Mouse (Mus musculus): ENCODE results near the gene Lgals4. TPM values are rescaled to one million over a fixed set of nuclear protein-coding genes. Genes with fewer than 3 reads are reported as not detected.

Lgals4 gene
- total RNA-seq, 1 experiment from 2014 or later, result 25.1 TPM

DNA sequence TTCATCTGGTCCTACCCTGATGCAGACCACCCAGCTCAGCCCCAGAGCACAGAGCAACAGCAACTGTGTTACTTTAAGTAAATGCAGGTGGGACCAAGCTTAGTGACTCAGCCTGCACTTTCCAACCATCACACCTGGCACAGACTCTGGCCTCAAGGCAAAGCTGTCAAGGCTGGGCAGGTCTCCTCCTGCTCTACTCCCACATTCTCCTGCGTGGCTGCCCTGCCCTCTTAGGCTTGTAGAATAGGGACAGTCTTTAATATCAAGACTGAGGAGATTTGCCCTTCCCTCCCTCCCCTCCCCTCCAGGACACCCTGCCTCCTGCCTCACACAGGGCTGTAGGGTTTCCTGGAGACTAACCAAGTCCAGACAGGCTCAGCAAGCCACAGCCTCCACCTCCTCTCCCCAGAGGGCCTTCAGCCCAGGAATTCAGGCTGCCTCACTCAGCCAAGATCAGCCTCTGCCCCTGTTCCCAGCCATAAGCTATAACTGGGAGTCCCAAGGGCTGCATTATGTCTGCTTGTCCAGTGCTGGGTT, 16.1 kb downstream of the Lgals4 start:
- no peak for ATAC-seq (ENCODE audit: extremely low read depth, insufficient number of reproducible peaks, low FRiP score, poor library complexity, severe bottlenecking)

DNA sequence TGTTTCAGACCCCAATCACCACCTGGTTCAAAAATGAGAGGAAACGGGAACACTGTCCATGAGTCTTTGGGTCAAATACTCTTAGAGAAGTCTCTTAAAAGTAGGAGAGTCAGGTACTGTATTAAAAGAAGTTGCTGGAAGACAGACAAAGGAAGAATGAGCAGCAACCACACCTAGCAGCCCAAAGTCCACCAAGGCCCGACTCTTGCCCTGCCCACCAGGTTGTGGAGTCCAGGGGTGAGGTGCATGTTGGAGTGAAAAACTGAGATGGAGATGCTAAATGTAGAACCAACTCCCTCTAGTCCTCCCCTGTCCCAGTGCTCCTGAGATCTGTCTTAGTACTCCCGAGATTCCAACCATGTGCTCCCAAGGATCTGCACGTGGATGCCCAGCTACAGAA, 17.0 kb downstream of the Lgals4 start:
- ATAC-seq (ENCODE audit: extremely low read depth, insufficient number of reproducible peaks, low FRiP score, poor library complexity, severe bottlenecking), result no peak

DNA sequence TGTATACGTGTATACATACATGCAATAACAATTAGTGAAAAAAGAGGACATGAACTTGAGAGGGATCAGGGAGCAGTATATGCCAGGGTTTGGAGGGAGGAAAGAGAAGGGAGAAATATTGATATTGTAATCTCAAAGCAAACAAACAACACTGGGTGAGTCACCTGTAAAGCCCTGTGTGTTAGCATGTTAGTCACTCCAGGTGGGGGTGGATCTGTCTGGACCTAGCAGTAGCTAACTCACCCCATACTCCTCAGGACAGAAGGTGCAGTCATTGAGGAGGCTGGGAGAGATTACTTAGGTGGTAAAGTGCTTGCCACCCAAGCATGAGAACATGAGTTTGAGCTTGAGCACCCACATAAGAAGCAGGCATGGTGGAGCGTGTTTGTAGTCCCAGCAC, 26.3 kb downstream of the Lgals4 start:
- no peak for ATAC-seq (ENCODE audit: extremely low read depth, insufficient number of reproducible peaks, low FRiP score, poor library complexity, severe bottlenecking)

DNA sequence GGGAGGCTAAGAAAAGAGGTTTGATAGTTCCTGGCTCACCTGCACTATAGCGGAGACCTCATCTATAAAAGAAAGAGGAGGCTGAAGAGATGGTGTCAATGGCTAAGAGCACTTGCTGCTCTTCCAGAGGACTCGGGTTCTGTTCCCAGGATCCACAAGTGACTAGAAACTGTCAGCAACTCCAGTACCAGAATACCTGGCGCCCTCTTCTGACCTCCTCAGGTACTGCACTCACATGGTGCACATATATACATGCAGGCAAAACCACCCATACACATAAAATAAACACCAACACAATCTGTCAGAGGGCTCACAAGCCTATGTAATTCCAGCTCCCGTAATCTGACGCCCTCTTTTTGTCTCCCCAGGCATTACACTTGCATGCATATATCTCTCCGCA, 27.2 kb downstream of the Lgals4 start:
- no peak for ATAC-seq (ENCODE audit: extremely low read depth, insufficient number of reproducible peaks, low FRiP score, poor library complexity, severe bottlenecking)

DNA sequence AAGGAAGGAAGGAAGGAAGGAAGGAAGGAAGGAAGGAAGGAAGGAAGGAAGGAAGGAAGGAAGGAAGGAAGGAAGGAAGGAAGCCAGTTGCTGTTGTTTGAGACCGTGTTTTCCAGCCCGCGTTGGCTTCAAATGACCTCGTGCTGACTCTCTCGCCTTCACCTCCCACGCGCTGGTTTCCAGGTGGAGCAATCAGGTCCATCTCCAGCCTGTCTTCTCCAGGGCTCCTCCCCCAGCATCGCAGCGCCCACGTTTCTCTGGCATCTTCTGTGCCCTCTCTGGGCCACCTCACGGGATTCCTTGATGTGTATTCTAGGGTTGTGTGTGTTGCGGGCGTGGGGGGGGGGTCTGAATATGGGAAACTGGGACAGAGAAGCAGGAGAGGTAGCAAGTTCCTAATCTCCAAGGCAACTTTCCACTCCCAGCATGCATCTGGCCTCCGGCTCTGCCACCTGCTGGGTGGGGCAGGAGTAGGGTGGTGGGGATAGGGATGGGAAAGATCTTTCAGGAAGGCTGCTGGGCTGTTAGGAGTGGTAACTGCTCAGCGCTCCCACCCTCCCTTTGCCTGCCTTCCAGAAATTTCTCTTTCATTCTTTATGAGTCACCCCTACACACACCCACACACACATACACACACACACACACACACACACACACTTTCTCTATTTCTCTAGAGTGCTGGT, 29.3 kb downstream of the Lgals4 start:
- ATAC-seq (ENCODE audit: extremely low read depth, insufficient number of reproducible peaks, low FRiP score, poor library complexity, severe bottlenecking), result no peak

DNA sequence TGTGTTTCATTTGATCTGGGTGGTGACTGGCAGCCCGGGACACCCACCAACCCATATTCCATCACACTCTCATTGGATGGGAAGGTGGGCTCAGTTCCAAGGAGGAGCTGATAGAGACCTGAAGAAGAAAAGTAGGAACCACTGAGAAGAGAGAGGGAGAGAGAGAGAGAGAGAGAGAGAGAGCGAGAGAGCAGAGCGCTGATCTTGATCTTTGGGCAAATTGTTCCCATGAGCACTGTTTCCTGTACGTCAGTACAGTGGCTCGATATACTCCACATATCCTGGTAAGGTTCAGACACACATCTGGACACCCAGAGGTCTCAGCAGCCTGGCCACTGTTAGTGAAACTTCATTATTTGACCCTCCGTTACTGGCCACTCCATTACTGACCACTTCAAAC, 29.9 kb downstream of the Lgals4 start, which contains the start of gene Lgals7:
Gene Lgals7, plus strand, starts transcription at position 314 of the 400 bp plus-strand sequence.
- no peak for ATAC-seq (ENCODE audit: extremely low read depth, insufficient number of reproducible peaks, low FRiP score, poor library complexity, severe bottlenecking)

DNA sequence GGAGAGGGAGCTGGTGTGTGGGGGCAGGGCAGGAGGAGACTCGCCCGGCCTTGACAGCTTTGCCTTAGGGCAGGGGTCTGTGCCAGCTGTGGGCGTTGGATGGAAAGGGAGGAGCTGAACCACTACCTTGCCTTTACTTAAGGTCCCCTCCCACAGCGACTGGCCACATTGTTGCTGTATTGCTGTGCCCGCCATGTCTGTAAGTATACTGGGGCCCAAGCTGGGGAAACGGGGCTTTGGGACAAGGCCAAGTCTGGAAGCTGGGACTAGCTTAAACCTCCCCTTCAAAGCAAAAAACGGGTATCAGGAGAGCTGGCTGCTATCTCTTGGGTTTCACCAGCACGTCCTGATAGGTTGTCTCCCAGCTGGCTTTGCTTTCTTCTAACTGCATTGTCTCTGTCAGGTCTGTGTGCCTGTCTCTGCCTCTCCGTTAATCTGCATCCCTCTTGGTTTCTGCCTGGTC, 30.7 kb downstream of the Lgals4 start:
- no peak for ATAC-seq (ENCODE audit: extremely low read depth, insufficient number of reproducible peaks, low FRiP score, poor library complexity, severe bottlenecking)

DNA sequence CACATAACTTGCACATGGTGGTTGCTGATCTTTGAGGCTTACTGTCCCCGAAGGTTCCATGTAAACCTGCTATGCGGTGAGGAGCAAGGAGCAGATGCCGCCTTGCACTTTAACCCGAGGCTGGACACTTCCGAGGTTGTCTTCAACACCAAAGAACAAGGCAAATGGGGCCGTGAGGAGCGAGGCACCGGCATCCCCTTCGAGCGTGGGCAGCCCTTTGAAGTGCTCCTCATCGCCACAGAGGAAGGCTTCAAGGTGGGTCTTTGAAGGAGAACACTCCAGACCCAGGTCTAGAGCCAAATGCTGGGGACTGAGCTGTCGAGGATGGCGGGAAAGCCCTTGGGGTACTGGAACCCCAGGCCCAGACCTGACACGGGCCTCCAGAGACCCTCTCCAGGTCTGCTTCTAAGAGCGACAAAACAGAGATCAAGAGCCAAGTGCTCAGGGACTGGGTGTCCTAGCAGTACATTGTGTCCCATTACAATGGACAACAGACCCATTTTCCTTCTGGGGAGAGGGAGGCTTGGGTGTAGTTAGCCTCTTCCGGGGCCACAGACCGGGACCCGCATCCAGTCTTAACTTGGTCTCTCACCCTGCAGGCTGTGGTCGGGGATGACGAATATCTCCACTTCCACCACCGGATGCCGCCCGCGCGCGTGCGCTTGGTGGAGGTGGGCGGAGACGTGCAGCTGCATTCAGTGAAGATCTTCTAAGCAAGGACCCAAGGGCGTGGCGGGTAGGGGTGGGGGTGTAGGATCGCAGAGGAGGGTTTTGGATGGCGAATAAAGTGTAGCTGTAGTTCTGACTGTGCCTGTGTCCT, 32.0 kb downstream of the Lgals4 start:
- peak; percentile 86 for ATAC-seq (ENCODE audit: extremely low read depth, insufficient number of reproducible peaks, low FRiP score, poor library complexity, severe bottlenecking)

DNA sequence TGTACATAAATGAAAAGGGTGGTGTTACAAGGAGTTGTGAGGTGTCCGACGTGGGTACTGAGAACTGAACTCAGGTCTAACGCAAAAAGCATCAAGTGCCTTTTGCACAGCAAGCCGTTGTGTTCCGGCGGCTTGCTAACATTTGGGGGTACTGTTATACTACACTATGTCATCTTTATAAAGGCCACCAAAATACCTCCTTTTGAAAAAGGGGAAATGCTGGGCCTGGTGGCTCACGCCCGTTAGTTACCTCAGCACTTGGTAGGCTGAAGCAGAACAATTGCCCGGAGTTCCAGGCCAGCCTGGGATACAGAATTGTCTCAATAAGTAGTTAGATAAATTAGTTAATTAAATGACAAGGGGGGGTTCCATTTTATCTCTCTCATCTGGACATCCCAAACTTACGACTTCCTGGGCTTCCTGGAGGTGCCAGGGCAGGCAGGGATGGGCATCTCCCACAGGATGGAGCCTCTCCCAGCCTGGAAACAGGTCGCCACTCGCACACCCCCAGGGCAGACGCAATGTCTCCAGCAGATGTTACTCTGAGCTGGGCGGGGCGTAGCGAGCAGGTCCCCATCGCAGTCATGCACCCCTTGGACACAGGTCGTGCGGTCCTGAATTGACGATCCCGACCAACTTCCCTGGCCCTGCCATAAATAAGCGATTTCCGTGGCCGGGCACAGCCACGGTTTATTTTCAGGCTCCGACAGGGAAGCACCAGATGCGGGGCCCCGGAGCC, 33.3 kb downstream of the Lgals4 start:
- no peak for ATAC-seq (ENCODE audit: extremely low read depth, insufficient number of reproducible peaks, low FRiP score, poor library complexity, severe bottlenecking)

DNA sequence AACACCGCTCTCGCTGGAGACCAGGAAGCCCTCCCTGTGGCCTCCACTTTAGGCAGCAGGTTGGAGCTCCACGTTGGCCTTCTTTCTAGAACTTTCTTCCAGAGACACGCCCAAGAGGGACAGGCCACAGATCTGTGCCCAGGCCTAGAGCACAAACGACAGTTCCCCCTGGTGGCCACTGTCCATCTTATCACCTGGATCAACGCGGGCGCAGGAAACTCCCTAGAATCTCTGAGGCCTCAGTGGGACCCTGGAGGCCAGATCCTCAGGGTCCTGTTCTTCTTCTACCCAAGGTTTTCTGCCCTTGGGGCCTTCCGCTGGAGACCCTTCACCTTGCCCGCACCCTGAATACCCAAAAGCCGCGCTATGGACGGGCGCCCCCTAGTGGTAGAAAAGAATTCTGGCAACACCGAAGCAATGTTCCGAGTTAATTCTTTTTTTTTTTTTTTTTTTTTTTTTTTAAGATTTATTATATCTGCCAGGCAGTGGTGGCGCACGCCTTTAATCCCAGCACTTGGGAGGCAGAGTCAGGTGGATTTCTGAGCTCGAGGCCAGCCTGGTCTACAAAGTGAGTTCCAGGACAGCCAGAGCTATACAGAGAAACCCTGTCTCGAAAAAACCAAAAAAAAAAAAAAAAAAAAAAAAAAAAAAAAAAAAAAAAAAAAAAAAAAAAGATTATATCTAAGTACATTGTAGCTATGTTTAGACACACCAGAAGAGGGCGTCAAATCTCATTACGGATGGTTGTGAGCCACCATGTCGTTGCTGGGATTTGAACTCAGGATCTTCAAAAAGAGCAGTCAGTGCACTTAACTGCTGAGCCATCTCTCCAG, 34.1 kb downstream of the Lgals4 start:
- peak; percentile 68 for ATAC-seq (ENCODE audit: extremely low read depth, insufficient number of reproducible peaks, low FRiP score, poor library complexity, severe bottlenecking)

DNA sequence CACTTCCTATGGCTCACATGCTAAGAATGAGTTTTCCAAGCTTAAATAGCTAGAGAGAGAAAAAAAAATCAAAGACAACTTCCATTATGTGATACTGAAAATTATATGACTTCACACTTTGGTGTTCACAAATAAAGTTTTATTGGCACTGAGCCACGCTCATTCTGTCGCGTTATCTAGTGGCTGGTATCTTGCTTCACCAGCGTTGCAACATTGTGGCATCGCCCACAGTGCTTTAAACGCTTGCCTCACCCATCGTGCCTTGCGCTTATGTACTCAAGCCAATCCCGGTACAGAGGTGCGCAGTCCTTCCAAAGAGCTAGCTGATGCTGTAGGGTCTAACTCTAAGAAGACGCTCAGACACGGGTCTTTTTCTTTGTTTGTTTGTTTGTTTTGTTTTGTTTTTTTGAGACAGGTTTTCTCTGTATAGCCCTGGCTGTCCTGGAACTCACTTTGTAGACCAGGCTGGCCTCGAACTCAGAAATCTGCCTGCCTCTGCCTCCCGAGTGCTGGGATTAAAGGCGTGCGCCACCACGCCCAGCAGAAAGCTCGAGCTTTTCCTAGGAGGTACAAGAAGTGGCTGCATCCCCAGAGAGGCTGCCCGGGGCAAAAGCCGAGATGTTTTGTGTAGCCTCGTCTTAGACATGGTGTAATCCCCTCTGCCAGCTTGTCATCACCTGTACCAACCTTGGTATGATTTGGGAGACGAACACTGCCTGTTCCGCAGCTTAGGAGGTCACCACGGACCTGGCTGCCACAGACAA, 37.4 kb downstream of the Lgals4 start:
- no peak for ATAC-seq (ENCODE audit: extremely low read depth, insufficient number of reproducible peaks, low FRiP score, poor library complexity, severe bottlenecking)

DNA sequence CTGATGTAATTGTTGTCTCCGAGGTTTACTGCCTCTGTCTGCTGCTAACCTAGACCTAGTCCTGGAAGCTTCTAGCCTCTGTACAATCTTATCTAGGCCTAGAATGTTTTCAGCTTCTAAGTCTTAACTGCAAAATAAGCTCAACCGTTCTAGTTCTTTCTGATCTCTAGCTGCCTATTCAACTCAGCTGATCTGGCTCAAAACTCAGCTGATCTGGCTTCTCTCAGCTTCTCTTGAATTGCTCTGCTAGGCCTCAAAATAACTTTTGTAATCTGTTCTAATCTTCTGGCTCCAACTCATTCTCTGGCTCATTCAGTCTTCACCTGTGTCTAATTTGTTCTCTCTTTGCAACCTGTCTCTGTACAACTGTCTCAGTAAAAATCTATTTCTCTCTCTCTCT, 40.9 kb downstream of the Lgals4 start:
- no peak for ATAC-seq (ENCODE audit: extremely low read depth, insufficient number of reproducible peaks, low FRiP score, poor library complexity, severe bottlenecking)

DNA sequence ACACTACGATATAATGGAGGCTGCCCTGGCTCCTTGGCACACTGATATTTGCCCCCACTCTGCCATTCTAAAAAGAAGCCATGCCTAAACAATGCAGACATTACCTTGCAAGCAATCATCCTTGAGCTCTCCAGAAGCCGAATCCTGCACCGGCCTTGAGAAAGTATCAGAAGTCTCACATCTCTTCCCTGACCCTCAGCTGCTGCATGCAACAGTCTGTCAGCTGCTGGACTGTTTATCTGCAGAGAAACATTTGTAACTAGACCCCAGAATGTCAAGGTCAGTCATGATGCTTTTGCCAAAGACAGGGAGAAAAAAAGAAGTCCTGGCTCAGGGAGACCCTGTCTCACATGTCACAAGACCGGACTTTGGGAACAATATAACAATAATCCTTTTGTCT, 42.4 kb downstream of the Lgals4 start:
- ATAC-seq (ENCODE audit: extremely low read depth, insufficient number of reproducible peaks, low FRiP score, poor library complexity, severe bottlenecking), result no peak

DNA sequence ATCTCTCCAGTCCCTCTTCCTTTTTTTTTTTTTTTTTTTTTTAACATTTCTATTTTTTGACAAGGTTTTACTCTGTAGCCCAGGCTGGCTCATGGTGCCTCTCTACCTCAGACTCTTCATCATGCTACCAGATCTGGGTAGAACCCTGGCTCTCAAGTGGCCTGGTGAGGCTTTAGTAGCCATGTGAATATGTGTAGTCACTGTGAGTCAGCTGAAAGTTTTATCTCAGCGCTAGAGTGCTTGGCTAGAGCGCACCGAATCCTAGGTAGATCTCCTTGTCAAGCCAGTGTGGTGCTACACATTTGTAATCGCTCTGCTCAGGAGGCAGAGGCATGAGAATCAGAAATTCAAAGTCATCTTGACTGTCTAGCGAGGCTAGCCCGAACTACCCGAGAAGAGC, 43.5 kb downstream of the Lgals4 start:
- no peak for ATAC-seq (ENCODE audit: extremely low read depth, insufficient number of reproducible peaks, low FRiP score, poor library complexity, severe bottlenecking)

DNA sequence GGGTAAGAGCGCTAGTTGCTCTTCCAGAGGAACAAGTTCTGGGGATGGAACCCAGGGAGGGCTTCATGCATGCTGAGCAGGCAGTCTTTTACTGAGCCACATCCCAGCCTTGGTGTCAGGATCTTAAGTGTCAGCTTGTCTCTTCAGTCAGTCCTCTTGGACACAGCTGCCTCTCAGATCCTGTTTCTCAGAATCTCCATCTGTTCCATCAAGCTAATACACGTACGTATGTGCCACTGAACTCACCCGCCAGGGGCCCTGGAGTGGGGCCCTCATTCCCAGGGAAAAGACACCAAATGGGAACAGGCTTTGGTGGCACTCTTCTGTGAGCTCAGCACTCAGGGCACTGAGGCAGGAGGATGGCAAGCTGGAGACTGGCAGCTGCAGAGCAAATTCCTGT, 44.2 kb downstream of the Lgals4 start:
- ATAC-seq (ENCODE audit: extremely low read depth, insufficient number of reproducible peaks, low FRiP score, poor library complexity, severe bottlenecking), result no peak

DNA sequence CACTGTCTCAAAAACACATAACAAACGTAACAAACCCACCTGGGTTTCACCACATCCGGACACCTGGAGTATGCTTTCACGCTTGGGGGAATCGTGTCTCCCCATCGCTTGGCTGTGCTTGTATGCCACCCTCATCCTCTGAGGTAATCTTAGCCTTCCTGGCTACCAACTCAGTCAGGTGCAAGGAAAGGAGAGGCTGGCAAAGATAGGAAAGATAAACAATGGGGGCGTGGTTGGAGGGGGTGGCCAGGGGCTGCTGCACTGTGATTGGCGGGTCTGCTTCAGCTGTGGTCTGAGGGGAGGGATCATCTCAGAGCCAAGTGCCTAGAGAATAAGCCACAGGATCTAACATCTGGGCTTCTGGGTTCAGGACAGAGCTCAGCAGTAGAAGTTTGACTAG, 46.0 kb downstream of the Lgals4 start:
- no peak for ATAC-seq (ENCODE audit: extremely low read depth, insufficient number of reproducible peaks, low FRiP score, poor library complexity, severe bottlenecking)

DNA sequence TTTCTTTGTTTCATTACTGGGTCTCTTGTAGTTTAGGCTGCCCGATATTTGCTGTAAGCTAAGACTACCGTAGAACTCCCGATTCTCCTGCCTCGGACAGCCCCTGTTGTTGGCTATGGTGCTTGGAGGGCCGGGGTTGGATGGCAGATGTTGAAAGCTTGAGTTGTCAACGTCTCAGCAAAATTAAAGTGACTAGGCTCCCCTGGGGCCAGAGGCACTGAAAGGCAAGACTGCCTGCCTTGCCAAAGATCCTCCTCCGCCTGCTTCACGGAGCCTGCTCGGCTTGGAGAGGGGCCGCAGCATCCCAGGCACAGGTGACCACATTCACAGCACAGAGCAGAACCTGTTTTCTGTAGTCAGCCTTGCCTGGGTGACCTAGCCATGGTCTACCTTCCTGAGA, 46.9 kb downstream of the Lgals4 start:
- ATAC-seq (ENCODE audit: extremely low read depth, insufficient number of reproducible peaks, low FRiP score, poor library complexity, severe bottlenecking), result no peak

DNA sequence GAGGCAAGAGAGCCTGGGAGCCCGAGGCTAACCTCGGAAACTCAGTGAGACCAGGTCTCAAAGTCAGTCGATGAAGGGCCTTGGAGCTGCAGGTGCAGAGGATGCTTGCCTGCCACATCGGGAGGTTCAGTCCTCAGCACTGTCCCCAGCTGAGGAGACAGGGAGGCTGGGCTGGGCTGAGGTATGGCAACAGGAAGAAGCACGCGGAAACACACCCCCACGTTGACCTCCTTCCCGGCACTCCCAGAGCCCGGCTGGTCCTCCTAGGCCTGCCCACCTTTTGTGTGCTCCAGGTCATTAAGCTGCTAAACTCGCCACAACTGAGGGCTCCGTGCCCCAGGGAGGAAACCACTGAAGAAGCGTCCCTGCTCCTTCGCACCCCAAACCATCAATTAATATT, 47.5 kb downstream of the Lgals4 start, which contains the start of gene Capn12:
Gene Capn12, plus strand, starts transcription at position 224 of the 400 bp plus-strand sequence.
- ATAC-seq (ENCODE audit: extremely low read depth, insufficient number of reproducible peaks, low FRiP score, poor library complexity, severe bottlenecking), result no peak

Data from neutrophil, adult 5-6 weeks (primary cell).